Mouse (Mus musculus) kidney, adult 2 months (tissue): ENCODE measurements around the gene Nfia.

Experiments used
- CTCF ChIP-seq: fragments of 200-500 bp; conservative IDR thresholded peaks from 2 replicates; pipeline ENCODE4 v1.5.1; 2011; ENCODE audit warnings: low read depth, mild to moderate bottlenecking, control low read depth, low read length, moderate library complexity, mixed read lengths; ENCODE audit not compliant: insufficient read depth, insufficient read length
- POLR2A ChIP-seq: fragments of 200-500 bp; IDR thresholded peaks from one replicate; pipeline ENCODE4 v1.6.1; 2011; ENCODE audit warnings: low read depth, low read length, control low read depth

DNA sequence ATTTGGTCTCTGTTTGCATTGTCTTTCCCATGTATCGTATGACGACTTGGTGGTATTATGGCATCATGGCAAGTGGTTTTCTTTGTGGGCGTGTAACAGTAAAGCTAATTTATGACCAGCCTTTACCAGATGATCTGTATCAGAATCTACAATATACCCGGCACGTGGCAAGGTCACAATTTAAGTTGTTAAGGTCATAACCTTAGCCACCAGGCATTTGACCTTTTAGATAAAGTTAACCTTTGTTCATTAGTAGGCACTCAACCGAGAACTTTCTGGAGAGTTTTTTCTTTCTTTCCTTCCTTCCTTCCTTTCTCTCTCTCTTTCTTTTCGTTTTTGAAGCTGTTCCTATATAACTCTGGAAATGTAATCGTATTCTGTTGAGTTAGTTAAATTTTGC, 14.0 kb downstream of the Nfia start:
- no peak for TF ChIP-seq POLR2A
- no peak for TF ChIP-seq CTCF
